Mouse (Mus musculus) intestine, embryonic 15.5 days (tissue): ENCODE data around the gene Rbm20. TPM values are rescaled to one million over a fixed set of nuclear protein-coding genes. Genes with fewer than 3 reads are reported as not detected.
A peak's percentile ranks its signal among the peaks of the same experiment; 100 is the strongest.

Source experiments
- ATAC-seq: fragments of 200-750 bp; cut with Nextera tagmentation; 2 replicates; pipeline ENCODE4 v1.8.0; 2017; ENCODE audit warnings: moderate TSS enrichment, moderate library complexity
- H3K27ac ChIP-seq: fragments of 300-500 bp; sonication (generic); 2 replicates; pipeline ENCODE4 v1.5.1; 2015; ENCODE audit warnings: mild to moderate bottlenecking, inconsistent platforms
- H3K27me3 ChIP-seq: fragments of 300-500 bp; sonication (generic); replicated peaks from 2 replicates; pipeline ENCODE4 v1.6.1; 2015; ENCODE audit warnings: inconsistent platforms
- H3K36me3 ChIP-seq: fragments of 300-500 bp; sonication (generic); 2 replicates; pipeline ENCODE4 v1.6.1; 2015; ENCODE audit warnings: inconsistent platforms
- H3K4me1 ChIP-seq: fragments of 300-500 bp; sonication (generic); replicated peaks from 2 replicates; pipeline ENCODE4 v1.6.1; 2015; ENCODE audit warnings: inconsistent platforms
- H3K4me2 ChIP-seq: fragments of 300-500 bp; sonication (generic); replicated peaks from 2 replicates; pipeline ENCODE4 v1.6.1; 2015; ENCODE audit warnings: mild to moderate bottlenecking, inconsistent platforms
- H3K4me3 ChIP-seq: fragments of 300-500 bp; sonication (generic); replicated peaks from 2 replicates; pipeline ENCODE4 v1.5.1; 2015; ENCODE audit warnings: inconsistent platforms
- H3K9ac ChIP-seq: fragments of 300-500 bp; sonication (generic); 2 replicates; pipeline ENCODE4 v1.6.1; 2015; ENCODE audit warnings: inconsistent platforms
- H3K9me3 ChIP-seq: fragments of 300-500 bp; sonication (generic); 2 replicates; pipeline ENCODE4 v1.6.1; 2016; ENCODE audit warnings: inconsistent platforms
- WGBS: fragments of 180-500 bp; shearing (Covaris S2); methylation state at CpG from one replicate; pipeline ENCODE4 v1.1.7; 2015; 5-methylcytosine and 5-hydroxymethylcytosine counted together
- polyA plus RNA-seq: library from polyadenylated mRNA; unstranded; fragments of >200 nt; fragmentation: Nextera tagmentation; extraction: Ambion mirVana; gene quantifications from 2 replicates; pipeline ENCODE4 v1.2.1, GENCODE M21; 2015

Gene Rbm20
- polyA plus RNA-seq, 1 experiment from 2014 or later = 0.77 TPM

GRCm38 (mm10) chr19:53679194-53679593 lies 2.1 kb downstream of the Rbm20 start:
- ATAC-seq = no peak
- 97% methylated on average over 9 of the region's 9 CpGs for WGBS
- H3K9me3 ChIP-seq = no peaks in the 10 kb centered on the region
- H3K36me3 ChIP-seq = no peaks in the 10 kb centered on the region
- no peak overlapping the region for H3K9ac ChIP-seq
- H3K4me1 ChIP-seq = peaks cover 14% of the 10 kb centered on the region
- H3K27me3 ChIP-seq = peaks cover 45% of the 10 kb centered on the region
- no peak overlapping the region for H3K4me3 ChIP-seq
- H3K4me2 ChIP-seq = no peak overlapping the region
- no peak overlapping the region for H3K27ac ChIP-seq

- no peaks in the 10 kb centered on the region for H3K9me3 ChIP-seq
- peaks cover 40% of the 10 kb centered on the region for H3K27me3 ChIP-seq
- 74% methylated on average over 7 of the region's 7 CpGs for WGBS
- no peaks in the 10 kb centered on the region for H3K36me3 ChIP-seq
- H3K27ac ChIP-seq = no peak overlapping the region
- ATAC-seq = no peak
- no peak overlapping the region for H3K4me2 ChIP-seq
- H3K4me1 ChIP-seq = peaks cover 14% of the 10 kb centered on the region
- H3K9ac ChIP-seq = no peak overlapping the region
- no peak overlapping the region for H3K4me3 ChIP-seq
These were observed 2.9 kb downstream of the Rbm20 start for GRCm38 (mm10) chr19:53679981-53680380.

DNA sequence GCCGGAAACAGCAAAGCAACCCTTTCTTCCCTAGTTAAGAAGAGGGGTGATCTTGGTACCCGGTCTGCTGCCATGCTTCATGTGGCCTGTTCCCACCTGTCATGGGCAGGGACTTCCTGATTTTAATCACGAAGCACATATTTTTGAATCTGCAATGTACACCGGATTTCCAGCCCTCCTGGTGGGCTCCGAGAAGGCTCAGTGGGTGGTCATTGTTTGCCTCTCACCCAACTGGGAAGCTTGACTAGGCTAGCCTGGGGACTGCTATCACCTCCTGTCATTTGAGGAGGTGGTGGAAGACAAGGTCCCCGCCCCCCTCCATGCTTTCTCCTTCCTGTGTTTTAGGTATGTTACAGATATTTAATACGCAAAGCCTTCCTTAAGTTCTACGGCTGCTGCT lies 5.3 kb downstream of the Rbm20 start:
- WGBS = 40% methylated on average over 8 of the region's 8 CpGs
- Histone ChIP-seq H3K36me3 (no peaks in the 10 kb centered on the region), H3K9ac (no peak overlapping the region), H3K4me1 (0 out of 2 replicates have a peak, but pooled peaks cover under 1% of the 10 kb centered on the region), H3K27me3 (peaks cover 19% of the 10 kb centered on the region), H3K9me3 (no peaks in the 10 kb centered on the region), H3K27ac (no peak overlapping the region), H3K4me3 (no peak overlapping the region), H3K4me2 (no peak overlapping the region)
- no peak for ATAC-seq

DNA sequence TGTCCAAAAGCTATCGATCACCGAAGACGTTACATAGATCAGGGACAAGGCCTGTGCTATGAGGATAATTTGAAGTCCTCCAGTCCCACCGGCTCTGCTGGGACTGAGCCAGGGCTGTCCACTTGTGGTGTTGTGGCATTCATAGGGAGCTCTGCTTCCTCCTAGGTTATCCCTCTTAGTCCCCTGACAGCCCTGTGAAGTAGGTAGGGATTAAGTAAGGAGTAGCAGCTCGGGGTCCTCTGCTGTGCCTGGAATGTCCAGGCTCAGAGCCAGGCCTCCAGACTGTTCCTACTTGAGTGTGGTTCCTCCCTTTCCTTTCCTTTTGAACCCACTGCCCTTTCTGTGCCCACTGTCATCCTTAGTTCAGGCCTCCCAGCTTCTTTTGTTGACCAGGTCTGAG lies 10.5 kb downstream of the Rbm20 start:
- peaks cover 5% of the 10 kb centered on the region; the same call in 1 of the 2 replicates for H3K27me3 ChIP-seq
- no peaks in the 10 kb centered on the region for H3K4me1 ChIP-seq
- 73% methylated on average over 5 of the region's 5 CpGs for WGBS
- H3K27ac ChIP-seq = no peak overlapping the region
- no peaks in the 10 kb centered on the region for H3K36me3 ChIP-seq
- no peak overlapping the region for H3K9ac ChIP-seq
- H3K9me3 ChIP-seq = no peaks in the 10 kb centered on the region
- no peak overlapping the region for H3K4me2 ChIP-seq
- no peak overlapping the region for H3K4me3 ChIP-seq
- ATAC-seq = no peak

DNA sequence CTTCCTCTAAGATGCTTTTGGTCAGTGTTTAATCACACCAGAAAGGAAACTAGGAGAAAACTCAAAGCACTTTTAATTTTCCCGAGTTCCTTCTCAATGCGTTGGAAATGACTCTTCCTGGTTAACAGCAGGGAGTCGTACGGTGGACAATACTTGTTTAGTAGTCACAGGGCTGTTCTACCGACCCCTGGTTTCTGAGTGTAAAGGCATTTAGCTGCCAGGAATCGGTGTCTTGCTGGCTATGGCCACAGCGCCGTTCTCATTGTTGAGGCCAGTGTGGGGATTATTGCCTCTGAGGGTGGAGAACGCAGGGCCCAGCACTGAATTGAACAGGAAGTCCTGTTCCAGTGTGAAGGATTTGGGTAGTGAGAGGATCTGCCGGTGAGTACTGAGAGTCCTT lies 13.7 kb downstream of the Rbm20 start:
- ATAC-seq = no peak
- H3K27ac ChIP-seq = no peak overlapping the region

GRCm38 (mm10) chr19:53694020-53694419 lies 16.9 kb downstream of the Rbm20 start:
- no peaks in the 10 kb centered on the region; the same call in 1 of the 2 replicates for H3K4me1 ChIP-seq
- no peaks in the 10 kb centered on the region for H3K27me3 ChIP-seq
- no peak overlapping the region for H3K27ac ChIP-seq
- WGBS = 21% methylated on average over 1 of the region's 1 CpGs
- no peaks in the 10 kb centered on the region for H3K9me3 ChIP-seq
- no peaks in the 10 kb centered on the region for H3K36me3 ChIP-seq
- H3K4me2 ChIP-seq = no peak overlapping the region
- ATAC-seq = no peak
- H3K9ac ChIP-seq = no peak overlapping the region
- H3K4me3 ChIP-seq = no peak overlapping the region

More for the DNA sequence above, 13.7 kb downstream of the Rbm20 start:
- Histone ChIP-seq H3K4me1 (no peaks in the 10 kb centered on the region), H3K36me3 (no peaks in the 10 kb centered on the region), H3K4me2 (no peak overlapping the region), H3K9ac (no peak overlapping the region), H3K27me3 (no peaks in the 10 kb centered on the region), H3K4me3 (no peak overlapping the region), H3K9me3 (no peaks in the 10 kb centered on the region)
- 78% methylated on average over 10 of the region's 10 CpGs for WGBS

DNA sequence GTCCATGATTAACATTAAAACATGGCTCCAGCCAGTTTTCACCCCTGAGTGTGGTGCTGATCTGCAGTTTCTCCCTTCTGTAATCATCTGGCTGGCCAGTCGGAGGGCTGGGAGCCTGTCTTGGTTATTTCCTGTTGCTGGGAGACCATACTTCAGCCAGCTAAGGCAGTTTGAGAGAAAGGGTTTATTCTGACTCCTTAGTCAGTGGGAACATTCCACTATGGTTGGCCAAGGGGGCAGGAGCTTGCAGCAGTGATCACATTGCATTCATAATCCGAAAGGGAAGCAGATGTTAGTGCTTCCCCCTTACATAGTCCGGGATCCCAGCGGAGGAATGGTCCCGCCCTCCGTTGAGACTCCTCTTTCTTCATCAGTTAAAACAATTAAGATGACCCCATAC lies 19.0 kb downstream of the Rbm20 start:
- ATAC-seq = no peak
- H3K4me2 ChIP-seq = no peak overlapping the region
- no peaks in the 10 kb centered on the region; the same call in 1 of the 2 replicates for H3K4me1 ChIP-seq
- no peak overlapping the region for H3K4me3 ChIP-seq
- H3K27me3 ChIP-seq = no peaks in the 10 kb centered on the region
- no peaks in the 10 kb centered on the region for H3K36me3 ChIP-seq
- H3K27ac ChIP-seq = no peak overlapping the region
- H3K9ac ChIP-seq = no peak overlapping the region
- no peaks in the 10 kb centered on the region for H3K9me3 ChIP-seq
- 59% methylated on average over 6 of the region's 6 CpGs for WGBS

GRCm38 (mm10) chr19:53696655-53697054 lies 19.5 kb downstream of the Rbm20 start:
- no peaks in the 10 kb centered on the region; the same call in 1 of the 2 replicates for H3K4me1 ChIP-seq
- no peak overlapping the region for H3K4me3 ChIP-seq
- H3K27me3 ChIP-seq = no peaks in the 10 kb centered on the region
- 85% methylated on average over 3 of the region's 3 CpGs for WGBS
- no peaks in the 10 kb centered on the region for H3K9me3 ChIP-seq
- no peak for ATAC-seq
- no peak overlapping the region for H3K4me2 ChIP-seq
- no peak overlapping the region for H3K27ac ChIP-seq
- H3K9ac ChIP-seq = no peak overlapping the region
- H3K36me3 ChIP-seq = no peaks in the 10 kb centered on the region

GRCm38 (mm10) chr19:53697376-53698126 lies 20.4 kb downstream of the Rbm20 start:
- H3K27me3 ChIP-seq = no peaks in the 10 kb centered on the region
- H3K4me1 ChIP-seq = no peaks in the 10 kb centered on the region; the same call in 1 of the 2 replicates
- H3K27ac ChIP-seq = no peak overlapping the region
- 63% methylated on average over 24 of the region's 24 CpGs for WGBS
- H3K9me3 ChIP-seq = no peaks in the 10 kb centered on the region
- H3K36me3 ChIP-seq = no peaks in the 10 kb centered on the region
- no peak overlapping the region for H3K4me2 ChIP-seq
- no peak for ATAC-seq
- no peak overlapping the region for H3K4me3 ChIP-seq
- no peak overlapping the region for H3K9ac ChIP-seq

- ATAC-seq = no peak
- no peak overlapping the region for H3K9ac ChIP-seq
These were observed 22.6 kb downstream of the Rbm20 start for GRCm38 (mm10) chr19:53699671-53700070.

DNA sequence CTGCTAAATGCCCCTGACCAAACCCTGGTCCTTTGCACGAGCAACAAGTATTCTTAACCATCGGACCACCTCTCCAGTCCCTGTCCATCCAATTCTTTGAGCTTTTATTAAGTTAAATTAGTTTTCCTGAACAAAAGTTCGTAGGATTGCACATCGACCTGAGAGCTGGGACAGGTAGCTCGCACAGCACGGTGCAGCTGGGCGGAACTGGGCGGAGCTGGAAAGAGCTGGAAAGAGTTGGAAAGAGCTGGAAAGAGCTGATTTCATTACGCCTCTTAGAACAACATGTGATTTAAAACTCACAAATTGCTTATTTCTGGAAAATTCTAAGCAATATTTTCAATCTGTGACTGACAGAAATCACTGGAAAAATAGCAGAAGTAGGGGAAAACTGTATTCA lies 24.3 kb downstream of the Rbm20 start:
- Histone ChIP-seq H3K9ac (no peak overlapping the region), H3K36me3 (no peaks in the 10 kb centered on the region), H3K4me1 (no peaks in the 10 kb centered on the region; the same call in 1 of the 2 replicates), H3K27me3 (no peaks in the 10 kb centered on the region), H3K4me3 (no peak overlapping the region), H3K9me3 (no peaks in the 10 kb centered on the region), H3K4me2 (peak overlapping the region; percentile 41), H3K27ac (no peak overlapping the region)
- peak; percentile 67; the same call in 1 of the 2 replicates for ATAC-seq
- 71% methylated on average over 9 of the region's 9 CpGs for WGBS

More at GRCm38 (mm10) chr19:53699671-53700070, 22.6 kb downstream of the Rbm20 start:
- Histone ChIP-seq H3K4me1 (no peaks in the 10 kb centered on the region; the same call in 1 of the 2 replicates), H3K4me3 (no peak overlapping the region), H3K36me3 (no peaks in the 10 kb centered on the region), H3K9me3 (no peaks in the 10 kb centered on the region), H3K27ac (no peak overlapping the region), H3K27me3 (no peaks in the 10 kb centered on the region), H3K4me2 (no peak overlapping the region)
- WGBS = 38% methylated on average over 7 of the region's 7 CpGs

DNA sequence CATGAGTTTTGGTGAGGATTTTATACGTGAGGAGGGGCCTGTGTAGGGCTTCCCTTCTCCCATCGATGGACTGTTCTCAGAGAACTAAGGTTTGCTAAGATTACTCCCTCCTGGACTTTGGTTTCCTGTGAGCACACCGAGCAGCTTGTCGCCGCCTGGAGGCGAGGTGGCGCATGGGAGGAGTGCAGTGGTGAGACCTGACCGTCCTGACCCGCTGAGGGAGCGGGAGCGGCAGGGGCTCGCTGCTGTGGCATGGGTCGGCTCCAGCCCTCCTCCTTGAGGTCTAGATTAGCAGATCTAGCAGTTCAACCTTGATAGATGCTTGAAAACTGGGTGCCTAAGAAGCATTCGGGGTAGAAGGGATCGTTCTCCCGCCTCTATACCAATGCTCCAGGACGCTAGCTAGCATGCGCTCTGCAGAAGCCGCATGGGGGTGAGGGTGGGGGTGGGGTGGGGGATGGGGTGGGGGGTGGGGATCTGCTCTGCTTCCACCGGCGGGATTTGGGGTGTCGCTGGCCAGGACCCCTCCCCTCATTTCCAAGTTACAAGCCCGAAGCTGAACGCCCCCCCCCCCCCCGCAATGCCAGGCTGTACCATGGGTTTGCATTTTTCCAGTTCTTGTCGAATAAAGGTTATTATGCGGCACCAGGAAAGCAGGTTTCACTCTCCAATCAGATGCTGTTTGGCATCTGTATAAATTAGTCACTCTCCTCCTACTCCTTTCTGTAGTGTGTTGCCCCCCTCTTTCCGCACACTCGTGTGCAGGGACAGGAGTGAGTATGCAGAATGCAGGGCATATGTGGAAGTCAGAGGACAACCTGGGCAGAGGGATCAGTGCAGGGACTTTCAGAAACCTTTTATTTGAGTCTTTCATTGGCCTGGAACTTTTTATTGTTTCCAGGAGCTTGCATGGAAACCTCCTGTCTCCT lies 28.1 kb downstream of the Rbm20 start:
- no peaks in the 10 kb centered on the region for H3K36me3 ChIP-seq
- H3K4me2 ChIP-seq = peak overlapping the region; percentile 87
- WGBS = 6% methylated on average over 29 of the region's 29 CpGs
- no peaks in the 10 kb centered on the region for H3K9me3 ChIP-seq
- no peaks in the 10 kb centered on the region for H3K4me1 ChIP-seq
- H3K9ac ChIP-seq = peak overlapping the region; percentile 41; the same call in 1 of the 2 replicates
- H3K4me3 ChIP-seq = peak overlapping the region; percentile 39
- H3K27me3 ChIP-seq = no peaks in the 10 kb centered on the region
- no peak overlapping the region for H3K27ac ChIP-seq
- ATAC-seq = peak; percentile 93
